Mouse (Mus musculus): ENCODE measurements around the gene Snrpb2.

Gene Snrpb2

DNA sequence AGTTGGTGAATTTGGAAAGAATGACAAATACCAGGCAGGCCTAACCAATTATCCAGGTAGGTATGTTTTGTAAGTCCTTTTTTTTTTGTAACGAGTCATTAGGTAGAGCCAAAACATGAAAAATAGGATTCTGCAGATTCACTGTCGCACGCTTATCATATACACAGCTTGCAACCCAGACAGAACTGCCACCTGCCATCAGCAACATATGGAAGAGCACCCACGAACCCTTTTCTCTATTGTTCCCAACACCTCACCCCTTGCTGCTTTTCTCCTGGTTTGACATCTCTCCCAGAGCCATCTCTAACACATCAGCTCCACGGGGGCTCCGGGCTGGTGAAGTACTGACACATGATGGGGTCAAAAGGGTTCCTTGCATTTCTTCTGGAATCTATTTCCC is 31.9 kb downstream of the Snrpb2 start:
- DNase-seq, result no peak

DNA sequence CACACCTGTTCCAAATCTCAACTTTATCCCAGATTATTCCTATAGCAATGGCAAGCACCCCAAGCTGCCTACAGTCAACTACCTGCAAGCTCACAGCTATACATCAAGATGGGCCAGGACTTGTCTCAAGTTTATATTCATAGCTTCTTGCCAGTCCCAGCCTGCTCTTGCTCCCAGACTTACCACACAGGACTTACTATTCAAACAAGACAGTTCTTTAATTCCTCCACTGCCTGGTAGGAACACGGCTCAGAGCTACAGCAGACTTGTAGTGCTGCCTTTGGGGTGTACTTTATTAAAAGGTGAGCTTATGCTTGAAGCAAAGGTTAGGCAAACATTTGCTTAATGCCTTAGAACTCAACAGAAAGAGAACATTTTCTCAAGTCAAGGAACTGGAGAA is 34.3 kb downstream of the Snrpb2 start:
- DNase-seq, result no peak

DNA sequence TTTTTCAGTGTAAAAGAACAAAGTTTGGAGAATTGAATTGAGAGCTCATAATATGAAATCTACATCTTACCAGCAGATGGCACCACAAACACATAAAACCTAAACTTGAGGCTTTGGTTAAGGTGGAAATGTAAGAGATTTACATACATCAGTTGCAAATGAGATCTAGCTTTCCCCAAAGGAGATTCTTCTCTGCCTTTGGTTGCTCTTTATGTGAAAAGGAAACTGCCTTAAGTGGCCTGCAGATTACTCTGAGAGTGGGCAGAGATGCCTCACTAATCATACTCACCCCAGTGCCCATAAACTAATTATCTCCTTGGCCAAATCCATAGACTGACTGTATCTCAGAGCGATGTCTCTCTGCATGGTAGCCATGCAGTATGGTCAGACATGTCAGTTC is 51.0 kb downstream of the Snrpb2 start:
- peak; percentile 25 to 38 for DNase-seq

DNA sequence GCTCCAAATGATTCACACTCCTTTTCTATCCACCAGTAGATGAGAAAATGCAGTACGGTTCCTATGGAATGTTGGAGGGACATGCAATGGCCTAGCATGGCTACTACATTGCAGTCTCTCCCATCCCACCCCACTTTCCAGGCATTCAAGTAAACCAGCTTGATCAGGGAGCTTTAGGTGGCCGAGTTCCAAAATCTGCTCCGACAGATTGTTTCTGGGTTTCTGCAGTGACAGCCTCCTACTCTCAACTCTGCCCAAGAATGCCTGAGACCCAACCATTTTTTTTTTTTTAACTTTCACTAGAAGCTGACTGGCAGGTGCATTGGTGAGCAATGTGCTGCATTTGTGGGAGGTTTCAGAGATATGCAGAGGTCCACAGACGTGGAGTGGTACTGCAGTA is 51.9 kb downstream of the Snrpb2 start:
- DNase-seq, result peak; percentile 60 to 73

DNA sequence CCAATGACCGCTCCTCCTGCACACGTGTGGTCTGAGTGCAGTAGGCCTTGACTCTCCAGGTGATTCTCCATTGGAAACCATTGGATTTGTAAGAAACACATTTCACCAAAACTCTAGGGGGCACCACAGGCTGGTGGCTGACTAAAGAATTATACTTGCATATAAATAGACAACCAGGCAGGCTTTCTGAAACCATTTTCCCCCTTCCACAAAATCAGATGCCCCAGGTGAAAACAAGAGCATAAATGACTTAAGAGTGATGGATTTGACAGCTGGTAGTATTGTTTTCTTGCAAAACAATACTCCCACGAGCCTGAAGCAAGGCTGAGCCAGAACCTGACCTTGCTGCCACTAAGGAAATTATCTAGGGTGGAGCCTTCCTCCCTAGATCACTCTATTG is 54.6 kb downstream of the Snrpb2 start:
- peak; percentile 16 to 58 for DNase-seq

DNA sequence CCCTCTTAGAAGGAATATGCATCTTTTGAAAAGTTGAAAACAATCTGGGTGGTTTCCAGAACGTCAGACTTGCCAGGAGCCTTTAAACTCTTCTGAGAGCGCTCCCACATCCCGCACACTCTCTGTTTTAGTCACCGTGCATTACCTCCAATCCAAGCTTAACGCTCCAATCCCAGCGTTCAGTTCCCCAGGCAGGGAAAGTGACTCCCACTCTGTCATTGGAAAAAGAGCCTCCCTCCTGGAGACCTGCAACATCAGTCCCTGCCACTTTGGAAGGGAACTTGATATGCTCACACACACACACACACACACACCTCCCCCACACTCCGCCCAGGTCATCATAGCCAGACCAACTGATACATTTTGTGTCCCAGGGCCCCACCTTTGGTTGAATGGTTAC is 55.4 kb downstream of the Snrpb2 start:
- no peak for DNase-seq

All from cerebellum, postnatal 25 days (tissue).